Mouse (Mus musculus): ENCODE measurements around the gene Heatr1. TPM values are rescaled to one million over a fixed set of nuclear protein-coding genes. Genes with fewer than 3 reads are reported as not detected.

Heatr1 gene
- polyA plus RNA-seq, 1 experiment: 25.8 TPM

DNA sequence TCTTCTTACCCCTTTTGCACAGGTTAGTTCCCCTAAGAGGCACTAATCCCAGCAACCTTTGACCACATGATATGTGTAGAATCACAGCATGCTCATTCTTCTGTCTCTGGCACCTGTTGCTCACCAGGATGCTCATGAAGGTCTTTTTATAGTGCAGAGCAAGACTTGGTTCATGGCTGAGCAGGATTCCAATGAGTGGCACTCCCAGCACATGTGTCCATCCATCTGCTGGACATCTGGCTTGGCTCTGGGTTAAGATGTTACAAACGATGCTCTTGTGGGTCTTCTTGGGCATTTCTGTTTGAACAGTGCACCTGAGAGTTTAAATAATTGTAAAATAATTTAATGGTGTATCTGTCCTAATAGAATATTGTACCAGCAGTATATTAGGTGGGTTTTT, 18.0 kb upstream of the Heatr1 start:
- TF ChIP-seq POLR2A (IDR thresholded peaks at IDR 0.05; ENCODE audit: extremely low read depth, insufficient read depth, low read length) (no peak), CTCF (IDR thresholded peaks at IDR 0.05; ENCODE audit: extremely low read depth, insufficient read depth, low read length) (no peak)
- H3K27ac ChIP-seq (ENCODE audit: insufficient read depth, low read length): no peak overlapping the region
- H3K4me3 ChIP-seq (ENCODE audit: insufficient read depth, low read length): no peak overlapping the region
- H3K4me1 ChIP-seq (ENCODE audit: control insufficient read depth, insufficient read depth, low read length): no peaks in the 10 kb centered on the region

DNA sequence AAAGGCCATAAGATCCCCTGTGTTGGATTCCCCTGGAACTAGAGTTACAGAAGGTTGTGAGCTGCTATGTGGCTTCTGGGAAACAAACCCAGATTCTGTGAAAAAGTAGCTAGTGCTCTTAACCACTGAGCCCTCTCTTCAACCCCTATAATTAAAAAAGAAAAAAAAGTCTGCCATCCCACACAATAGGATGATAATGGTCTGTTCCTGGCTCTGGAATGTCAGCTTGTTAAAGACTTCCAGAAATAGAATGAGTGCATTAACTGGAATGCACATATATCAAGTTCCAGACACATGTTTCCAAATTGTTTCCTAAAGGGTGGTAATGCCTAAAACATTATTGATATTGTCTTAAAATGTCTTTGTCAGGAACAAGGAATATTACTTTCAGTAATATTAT, 10.0 kb upstream of the Heatr1 start:
- Histone ChIP-seq H3K4me3 (ENCODE audit: insufficient read depth, low read length) (no peak overlapping the region), H3K27ac (ENCODE audit: insufficient read depth, low read length) (no peak overlapping the region), H3K4me1 (ENCODE audit: control insufficient read depth, insufficient read depth, low read length) (no peaks in the 10 kb centered on the region)
- TF ChIP-seq CTCF (IDR thresholded peaks at IDR 0.05; ENCODE audit: extremely low read depth, insufficient read depth, low read length): no peak
- no peak for TF ChIP-seq POLR2A (IDR thresholded peaks at IDR 0.05; ENCODE audit: extremely low read depth, insufficient read depth, low read length)

DNA sequence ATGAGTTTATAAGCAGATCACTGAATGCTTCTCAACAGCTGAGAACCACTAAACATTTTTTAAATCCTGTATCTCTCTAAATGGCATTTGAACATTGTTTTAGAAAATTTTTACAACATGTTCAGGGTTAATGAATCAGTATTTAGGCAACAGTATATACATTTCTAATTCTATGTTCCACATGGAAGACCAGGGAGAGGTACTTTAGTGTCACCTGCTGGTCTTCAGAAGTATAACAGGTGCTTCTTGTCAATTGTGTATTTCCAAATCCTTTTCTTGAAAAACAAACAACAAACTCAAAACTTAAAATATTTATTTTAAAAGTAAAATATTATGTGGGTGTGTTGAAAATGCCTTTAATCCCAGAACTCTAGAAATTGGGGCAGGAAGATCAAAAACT, 8.5 kb upstream of the Heatr1 start:
- TF ChIP-seq POLR2A (IDR thresholded peaks at IDR 0.05; ENCODE audit: extremely low read depth, insufficient read depth, low read length) (no peak), CTCF (IDR thresholded peaks at IDR 0.05; ENCODE audit: extremely low read depth, insufficient read depth, low read length) (no peak)
- no peak overlapping the region for H3K27ac ChIP-seq (ENCODE audit: insufficient read depth, low read length)
- no peaks in the 10 kb centered on the region for H3K4me1 ChIP-seq (ENCODE audit: control insufficient read depth, insufficient read depth, low read length)
- H3K4me3 ChIP-seq (ENCODE audit: insufficient read depth, low read length): no peak overlapping the region

DNA sequence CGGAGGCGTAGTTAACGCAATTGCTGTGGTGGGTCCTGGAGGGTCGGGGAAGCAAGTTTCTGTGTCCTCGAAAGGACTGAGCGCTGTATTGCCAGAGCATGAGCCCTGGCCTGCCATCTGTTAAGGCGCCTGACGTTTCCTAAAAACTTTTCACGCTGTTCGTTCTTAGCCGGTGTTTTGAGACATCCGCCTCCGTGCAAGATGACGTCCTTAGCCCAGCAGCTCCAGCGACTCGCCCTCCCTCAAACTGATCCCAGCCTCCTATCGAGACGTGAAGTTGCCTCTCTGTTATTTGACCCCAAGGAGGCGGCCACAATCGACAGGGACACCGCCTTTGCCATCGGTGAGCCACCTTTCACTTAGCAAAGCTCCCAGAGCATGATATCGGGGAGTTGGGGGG, 744 bp downstream of the Heatr1 start:
- no peak for TF ChIP-seq CTCF (IDR thresholded peaks at IDR 0.05; ENCODE audit: extremely low read depth, insufficient read depth, low read length)
- no peak for TF ChIP-seq POLR2A (IDR thresholded peaks at IDR 0.05; ENCODE audit: extremely low read depth, insufficient read depth, low read length)
- H3K4me3 ChIP-seq (ENCODE audit: insufficient read depth, low read length): peak overlapping the region; percentile 82
- peaks cover 5% of the 10 kb centered on the region; the same call in 1 of the 2 replicates for H3K4me1 ChIP-seq (ENCODE audit: control insufficient read depth, insufficient read depth, low read length)
- H3K27ac ChIP-seq (ENCODE audit: insufficient read depth, low read length): no peak overlapping the region

DNA sequence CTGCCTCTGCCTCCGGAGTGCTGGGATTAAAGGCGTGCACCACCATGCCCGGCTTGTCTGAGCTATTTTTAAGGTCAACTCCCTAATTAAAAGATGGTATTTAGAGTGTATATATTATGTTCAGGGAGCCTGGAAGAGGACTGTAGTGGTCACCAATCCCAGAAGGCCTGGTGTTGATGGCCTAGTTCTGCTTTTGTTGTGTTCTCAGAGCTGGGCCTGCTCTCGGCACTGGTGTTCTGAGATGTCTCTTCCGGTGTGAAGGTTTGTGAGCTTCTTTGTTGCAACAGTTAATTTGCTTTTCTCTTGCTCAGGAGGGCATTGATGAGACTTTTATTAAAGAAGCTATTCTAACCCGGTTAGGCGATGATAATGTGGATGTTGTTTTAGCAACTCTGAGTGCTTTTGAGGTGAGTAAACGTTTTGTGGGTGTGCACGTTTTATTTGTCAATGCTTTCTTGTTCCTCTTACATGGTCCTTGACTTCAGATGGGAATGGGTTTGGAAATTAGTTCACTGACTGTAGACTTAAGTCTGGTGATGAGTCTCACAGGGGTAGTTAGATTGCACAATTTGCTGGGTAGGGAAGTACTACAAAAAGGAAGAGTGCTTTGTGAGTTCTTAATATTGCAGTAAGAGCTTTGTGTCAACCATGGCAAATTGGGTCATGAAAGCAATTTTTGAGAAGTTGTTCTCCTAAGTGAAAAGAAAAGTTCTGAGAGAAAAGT, 13.7 kb downstream of the Heatr1 start:
- no peak for TF ChIP-seq POLR2A (IDR thresholded peaks at IDR 0.05; ENCODE audit: extremely low read depth, insufficient read depth, low read length)
- TF ChIP-seq CTCF (IDR thresholded peaks at IDR 0.05; ENCODE audit: extremely low read depth, insufficient read depth, low read length): no peak
- H3K4me1 ChIP-seq (ENCODE audit: control insufficient read depth, insufficient read depth, low read length): no peaks in the 10 kb centered on the region
- H3K27ac ChIP-seq (ENCODE audit: insufficient read depth, low read length): no peak overlapping the region
- no peak overlapping the region for H3K4me3 ChIP-seq (ENCODE audit: insufficient read depth, low read length)

DNA sequence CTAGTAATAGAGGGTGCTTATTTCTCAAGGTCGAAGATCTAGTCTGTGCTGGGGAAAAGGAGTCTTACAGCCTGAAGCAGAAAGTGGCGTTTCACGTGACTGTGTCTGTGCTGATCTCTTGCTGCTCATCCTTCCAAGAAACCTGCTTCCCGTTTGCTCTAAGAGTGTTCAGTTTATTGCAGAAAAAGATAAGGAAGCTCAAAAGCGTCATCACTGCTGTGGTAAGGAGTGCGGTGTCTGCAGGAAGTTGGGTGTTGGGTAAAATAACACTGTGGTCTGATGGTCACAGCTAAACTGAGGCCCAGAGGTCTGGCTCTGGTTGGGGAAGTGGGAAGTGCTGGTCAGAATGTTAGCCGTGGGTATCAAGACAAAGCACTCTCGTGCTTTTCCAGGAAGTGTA, 17.2 kb downstream of the Heatr1 start:
- H3K4me3 ChIP-seq (ENCODE audit: insufficient read depth, low read length): no peak overlapping the region
- TF ChIP-seq CTCF (IDR thresholded peaks at IDR 0.05; ENCODE audit: extremely low read depth, insufficient read depth, low read length): no peak
- no peak for TF ChIP-seq POLR2A (IDR thresholded peaks at IDR 0.05; ENCODE audit: extremely low read depth, insufficient read depth, low read length)

DNA sequence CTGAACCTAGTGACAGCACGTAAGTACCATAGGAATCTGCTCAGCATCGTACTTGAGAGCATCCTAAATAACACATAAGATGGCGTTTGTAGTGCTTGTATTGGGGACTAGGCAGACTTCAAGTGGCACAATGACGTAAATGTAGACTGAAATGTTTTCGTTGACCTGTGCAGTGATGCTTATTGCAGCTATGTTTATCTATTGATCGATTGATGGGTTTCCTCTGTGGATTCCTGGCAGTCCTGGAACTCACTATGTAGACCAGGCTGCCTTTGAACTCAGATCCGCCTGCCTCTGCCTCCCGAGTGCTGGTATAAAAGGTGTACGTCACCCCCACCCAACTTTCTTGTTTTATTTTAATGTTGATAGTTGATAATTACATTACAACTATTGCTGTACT, 25.8 kb downstream of the Heatr1 start:
- H3K4me1 ChIP-seq (ENCODE audit: control insufficient read depth, insufficient read depth, low read length): no peaks in the 10 kb centered on the region
- no peak overlapping the region for H3K4me3 ChIP-seq (ENCODE audit: insufficient read depth, low read length)
- H3K27ac ChIP-seq (ENCODE audit: insufficient read depth, low read length): no peak overlapping the region
- TF ChIP-seq CTCF (IDR thresholded peaks at IDR 0.05; ENCODE audit: extremely low read depth, insufficient read depth, low read length): no peak
- no peak for TF ChIP-seq POLR2A (IDR thresholded peaks at IDR 0.05; ENCODE audit: extremely low read depth, insufficient read depth, low read length)

More for the DNA sequence above, 17.2 kb downstream of the Heatr1 start:
- no peaks in the 10 kb centered on the region for H3K4me1 ChIP-seq (ENCODE audit: control insufficient read depth, insufficient read depth, low read length)
- no peak overlapping the region for H3K27ac ChIP-seq (ENCODE audit: insufficient read depth, low read length)

DNA sequence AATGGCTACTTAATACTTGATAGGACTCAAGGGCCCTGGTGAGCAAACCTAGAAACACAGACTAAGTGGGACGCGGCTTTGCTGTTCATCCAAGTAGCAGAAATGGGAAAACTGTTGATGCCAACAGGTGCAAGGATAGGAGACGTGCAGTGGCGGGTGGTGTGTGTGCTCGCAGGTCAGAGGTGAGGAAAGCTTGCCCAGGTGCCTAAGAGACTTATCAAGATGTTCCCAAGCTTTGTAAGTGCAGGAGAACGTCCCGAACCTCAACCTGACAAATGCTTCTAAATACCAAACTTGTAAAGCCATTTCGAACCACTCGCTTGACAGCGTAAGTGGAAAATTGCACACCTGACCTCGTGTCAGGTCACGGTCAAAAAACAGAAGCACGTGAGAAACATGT, 33.7 kb downstream of the Heatr1 start:
- no peaks in the 10 kb centered on the region for H3K4me1 ChIP-seq (ENCODE audit: control insufficient read depth, insufficient read depth, low read length)
- no peak overlapping the region for H3K4me3 ChIP-seq (ENCODE audit: insufficient read depth, low read length)
- TF ChIP-seq POLR2A (IDR thresholded peaks at IDR 0.05; ENCODE audit: extremely low read depth, insufficient read depth, low read length) (no peak), CTCF (IDR thresholded peaks at IDR 0.05; ENCODE audit: extremely low read depth, insufficient read depth, low read length) (no peak)
- no peak overlapping the region for H3K27ac ChIP-seq (ENCODE audit: insufficient read depth, low read length)

DNA sequence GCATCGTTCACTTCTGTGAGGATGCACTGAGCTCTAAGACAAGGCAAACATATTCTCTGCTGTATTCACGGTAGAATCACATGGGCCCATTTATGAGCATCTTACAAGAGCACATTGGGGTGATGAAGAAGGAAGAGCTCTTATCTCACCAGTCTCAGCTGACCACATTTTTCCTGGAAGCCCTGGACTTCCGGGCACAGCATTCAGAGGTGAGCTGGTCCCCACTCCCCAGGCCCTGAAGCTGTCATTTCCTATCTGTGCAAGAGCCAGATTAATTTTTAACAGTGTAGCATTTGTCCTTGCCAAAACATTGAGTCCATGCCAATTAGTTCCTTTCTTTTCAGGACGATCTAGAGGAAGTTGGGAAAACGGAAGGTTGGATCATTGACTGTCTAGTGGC, 39.0 kb downstream of the Heatr1 start:
- Histone ChIP-seq H3K4me1 (ENCODE audit: control insufficient read depth, insufficient read depth, low read length) (no peaks in the 10 kb centered on the region), H3K27ac (ENCODE audit: insufficient read depth, low read length) (no peak overlapping the region), H3K4me3 (ENCODE audit: insufficient read depth, low read length) (no peak overlapping the region)
- TF ChIP-seq CTCF (IDR thresholded peaks at IDR 0.05; ENCODE audit: extremely low read depth, insufficient read depth, low read length): no peak
- no peak for TF ChIP-seq POLR2A (IDR thresholded peaks at IDR 0.05; ENCODE audit: extremely low read depth, insufficient read depth, low read length)

DNA sequence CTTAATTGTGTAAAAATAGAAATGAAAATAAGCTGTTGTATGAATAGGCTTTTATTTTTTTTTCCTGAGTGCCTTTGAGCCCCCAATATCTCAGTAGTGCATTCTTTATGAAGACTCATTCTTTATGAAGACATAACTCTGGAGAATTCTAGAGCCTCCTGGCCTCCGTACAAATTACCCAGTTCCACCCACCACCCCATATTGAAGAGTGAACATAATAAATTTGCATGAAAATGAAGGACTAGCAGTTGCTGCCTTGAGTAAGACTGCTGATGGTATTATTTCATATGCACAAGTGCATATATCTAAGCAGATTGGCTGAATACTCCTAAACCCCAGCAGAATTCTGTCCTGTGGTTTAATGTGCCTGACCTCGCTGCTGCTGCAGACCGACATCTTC, 44.8 kb downstream of the Heatr1 start:
- Histone ChIP-seq H3K27ac (ENCODE audit: insufficient read depth, low read length) (no peak overlapping the region), H3K4me3 (ENCODE audit: insufficient read depth, low read length) (no peak overlapping the region), H3K4me1 (ENCODE audit: control insufficient read depth, insufficient read depth, low read length) (no peaks in the 10 kb centered on the region)
- no peak for TF ChIP-seq CTCF (IDR thresholded peaks at IDR 0.05; ENCODE audit: extremely low read depth, insufficient read depth, low read length)
- no peak for TF ChIP-seq POLR2A (IDR thresholded peaks at IDR 0.05; ENCODE audit: extremely low read depth, insufficient read depth, low read length)
